Mouse (Mus musculus): ENCODE results near the gene Map3k4.

- TF ChIP-seq CTCF (IDR thresholded peaks at IDR 0.05; ENCODE audit: borderline replicate concordance, insufficient read depth, low read depth, low read length) (no peak), POLR2A (IDR thresholded peaks at IDR 0.05; ENCODE audit: borderline replicate concordance, insufficient read depth, low read length) (no peak)
Measured at GRCm38 (mm10) chr17:12206248-12206647, 112.3 kb downstream of the Map3k4 start.
